Mouse (Mus musculus) midbrain, postnatal 0 days (tissue): ENCODE results near the gene Klc2. TPM values are rescaled to one million over a fixed set of nuclear protein-coding genes. Genes with fewer than 3 reads are reported as not detected.

Source experiments
- ATAC-seq: fragments of 200-750 bp; cut with Nextera tagmentation; 2 replicates; pipeline ENCODE4 v1.8.0; 2017; ENCODE audit warnings: moderate number of reproducible peaks, mild to moderate bottlenecking, moderate TSS enrichment, moderate library complexity; ENCODE audit not compliant: low FRiP score
- DNase-seq: peaks from one replicate; pipeline ENCODE4 v3.0.0-alpha.2; 2015; ENCODE audit warnings: low spot score
- H3K27ac ChIP-seq: fragments of 300-500 bp; sonication (generic); 2 replicates; pipeline ENCODE4 v1.5.1; 2014; ENCODE audit warnings: low read depth, mild to moderate bottlenecking, low read length, mixed read lengths
- H3K27me3 ChIP-seq: fragments of 300-500 bp; sonication (generic); 2 replicates; pipeline ENCODE4 v1.6.1; 2014; ENCODE audit warnings: low read length, control low read depth, mixed read lengths; ENCODE audit not compliant: insufficient read depth
- H3K36me3 ChIP-seq: fragments of 300-500 bp; sonication (generic); 2 replicates; pipeline ENCODE4 v1.6.1; 2014; ENCODE audit warnings: low read length, control low read depth, mixed read lengths; ENCODE audit not compliant: insufficient read depth
- H3K4me1 ChIP-seq: fragments of 300-500 bp; sonication (generic); 2 replicates; pipeline ENCODE4 v1.6.1; 2014; ENCODE audit warnings: mild to moderate bottlenecking, control low read depth, antibody characterized with exemption, low read length, mixed read lengths; ENCODE audit not compliant: insufficient read depth
- H3K4me2 ChIP-seq: fragments of 300-500 bp; sonication (generic); 2 replicates; pipeline ENCODE4 v1.6.1; 2014; ENCODE audit warnings: low read depth, mild to moderate bottlenecking, low read length, mixed read lengths; ENCODE audit not compliant: poor library complexity, severe bottlenecking
- H3K4me3 ChIP-seq: fragments of 300-500 bp; sonication (generic); 2 replicates; pipeline ENCODE4 v1.5.1; 2014; ENCODE audit warnings: low read depth, mild to moderate bottlenecking, low read length, moderate library complexity
- H3K9ac ChIP-seq: fragments of 300-500 bp; sonication (generic); replicated peaks from 2 replicates; pipeline ENCODE4 v1.6.1; 2014; ENCODE audit warnings: mild to moderate bottlenecking, low read length, moderate library complexity, mixed read lengths; ENCODE audit not compliant: poor library complexity, severe bottlenecking
- H3K9me3 ChIP-seq: fragments of 300-500 bp; sonication (generic); 2 replicates; pipeline ENCODE4 v1.6.1; 2016; ENCODE audit warnings: low read length, control low read depth
- CTCF ChIP-seq: IDR thresholded peaks from 2 replicates; pipeline ENCODE4 v1.5.1; 2016; ENCODE audit warnings: antibody characterized with exemption, mild to moderate bottlenecking
- WGBS: fragments of 180-500 bp; shearing (Covaris S2); extraction: QIAGEN DNeasy Blood & Tissue Kit; methylation state at CpG from one replicate; pipeline ENCODE4 v1.1.7; 2014; 5-methylcytosine and 5-hydroxymethylcytosine counted together
- polyA plus RNA-seq: library from polyadenylated mRNA; unstranded; fragments of >200 nt; fragmentation: Nextera tagmentation; extraction: Ambion mirVana; gene quantifications from 2 replicates; pipeline ENCODE4 v1.2.1, GENCODE M21; 2015
- total RNA-seq: library from RNA; depleted of rRNA; stranded (reverse); fragments of >200 nt; gene quantifications from 2 replicates; pipeline ENCODE4 v1.2.3, GENCODE M21; 2014

The Klc2 gene
- total and polyA plus RNA-seq, 2 experiments from 2014 or later: 67.9 to 201 TPM

GRCm38 (mm10) chr19:5073518-5073917 lies 44.8 kb downstream of the Klc2 start:
- H3K4me1 ChIP-seq: peaks cover 8% of the 10 kb centered on the region
- no peak for ATAC-seq

GRCm38 (mm10) chr19:5073028-5073427 lies 45.3 kb downstream of the Klc2 start:
- DNase-seq: peak; percentile 78
- peaks cover 8% of the 10 kb centered on the region for H3K4me1 ChIP-seq
- peak; percentile 72 for TF ChIP-seq CTCF
- peak overlapping the region; percentile 91 for H3K4me2 ChIP-seq
- H3K36me3 ChIP-seq: no peaks in the 10 kb centered on the region
- 2% methylated on average over 15 of the region's 15 CpGs for WGBS
- H3K9ac ChIP-seq: no peak overlapping the region
- peak overlapping the region; percentile 45; the same call in 1 of the 2 replicates for H3K4me3 ChIP-seq
- H3K9me3 ChIP-seq: no peaks in the 10 kb centered on the region
- ATAC-seq: no peak
- no peak overlapping the region for H3K27ac ChIP-seq
- H3K27me3 ChIP-seq: peaks cover 23% of the 10 kb centered on the region

More at GRCm38 (mm10) chr19:5073518-5073917, 44.8 kb downstream of the Klc2 start:
- DNase-seq: no peak
- Histone ChIP-seq H3K4me2 (no peak overlapping the region), H3K27me3 (peaks cover 18% of the 10 kb centered on the region), H3K36me3 (no peaks in the 10 kb centered on the region), H3K9ac (no peak overlapping the region), H3K4me3 (no peak overlapping the region), H3K9me3 (no peaks in the 10 kb centered on the region), H3K27ac (no peak overlapping the region)
- 47% methylated on average over 5 of the region's 5 CpGs for WGBS
- no peak for TF ChIP-seq CTCF

- Histone ChIP-seq H3K4me3 (peak overlapping the region; percentile 45), H3K9me3 (no peaks in the 10 kb centered on the region), H3K36me3 (no peaks in the 10 kb centered on the region), H3K9ac (0 out of 2 replicates have a peak overlapping the region, but pooled peaks have one; percentile 66), H3K27me3 (peaks cover 25% of the 10 kb centered on the region), H3K27ac (no peak overlapping the region), H3K4me1 (peaks cover 11% of the 10 kb centered on the region), H3K4me2 (peak overlapping the region; percentile 91)
- DNase-seq (no peak), ATAC-seq (no peak)
- WGBS: 3% methylated on average over 20 of the region's 20 CpGs
- no peak for TF ChIP-seq CTCF
These were observed 45.9 kb downstream of the Klc2 start for GRCm38 (mm10) chr19:5072389-5073019.

- Histone ChIP-seq H3K27ac (no peak overlapping the region; the same call in 1 of the 2 replicates), H3K4me2 (peak overlapping the region; percentile 91), H3K36me3 (no peaks in the 10 kb centered on the region), H3K4me1 (peaks cover 11% of the 10 kb centered on the region), H3K27me3 (peaks cover 29% of the 10 kb centered on the region), H3K9ac (peak overlapping the region; percentile 66), H3K4me3 (peak overlapping the region; percentile 45), H3K9me3 (no peaks in the 10 kb centered on the region)
- under 1% methylated on average over 39 of the region's 40 CpGs for WGBS
- TF ChIP-seq CTCF: no peak
- peak; percentile 78 for DNase-seq
- ATAC-seq: peak; percentile 64
These were observed 46.6 kb downstream of the Klc2 start for GRCm38 (mm10) chr19:5071545-5072369.

- WGBS: 10% methylated on average over 11 of the region's 11 CpGs
- Histone ChIP-seq H3K27me3 (peaks cover 29% of the 10 kb centered on the region), H3K4me1 (peaks cover 11% of the 10 kb centered on the region), H3K9ac (peak overlapping the region; percentile 66), H3K4me3 (peak overlapping the region; percentile 45), H3K36me3 (no peaks in the 10 kb centered on the region), H3K27ac (no peak overlapping the region; the same call in 1 of the 2 replicates), H3K4me2 (peak overlapping the region; percentile 91), H3K9me3 (no peaks in the 10 kb centered on the region)
- TF ChIP-seq CTCF: no peak
- no peak for DNase-seq
- ATAC-seq: no peak
These were observed 47.3 kb downstream of the Klc2 start for GRCm38 (mm10) chr19:5071077-5071476.

GRCm38 (mm10) chr19:5069978-5070377 lies 48.4 kb downstream of the Klc2 start:
- Histone ChIP-seq H3K36me3 (no peaks in the 10 kb centered on the region), H3K4me1 (peaks cover 11% of the 10 kb centered on the region), H3K9ac (no peak overlapping the region), H3K4me3 (no peak overlapping the region), H3K27me3 (peaks cover 29% of the 10 kb centered on the region), H3K4me2 (peak overlapping the region; percentile 1; the same call in 1 of the 2 replicates), H3K9me3 (no peaks in the 10 kb centered on the region), H3K27ac (no peak overlapping the region)
- no peak for DNase-seq
- TF ChIP-seq CTCF: no peak
- WGBS: 87% methylated on average over 7 of the region's 7 CpGs
- no peak for ATAC-seq
